Mouse (Mus musculus) liver, embryonic 12.5 days (tissue): ENCODE measurements around the gene Gm5930. TPM values are rescaled to one million over a fixed set of nuclear protein-coding genes. Genes with fewer than 3 reads are reported as not detected.
"Not testable (repeated sequence)": the region's sequence is repeated elsewhere in the genome, so short reads cannot be mapped to it uniquely, and the experiment has no call there.

Source experiments
- ATAC-seq: fragments of 200-750 bp; cut with Nextera tagmentation; 2 replicates; pipeline ENCODE4 v1.8.0; 2017; ENCODE audit warnings: moderate number of reproducible peaks, mild to moderate bottlenecking, moderate library complexity
- H3K27ac ChIP-seq: fragments of 300-500 bp; sonication (generic); 2 replicates; pipeline ENCODE4 v1.5.1; 2016; ENCODE audit warnings: mild to moderate bottlenecking
- H3K27me3 ChIP-seq: fragments of 300-500 bp; sonication (generic); replicated peaks from 2 replicates; pipeline ENCODE4 v1.6.1; 2016; ENCODE audit warnings: mild to moderate bottlenecking, moderate library complexity
- H3K36me3 ChIP-seq: fragments of 300-500 bp; sonication (generic); 2 replicates; pipeline ENCODE4 v1.6.1; 2016; ENCODE audit warnings: mild to moderate bottlenecking, moderate library complexity
- H3K4me1 ChIP-seq: fragments of 300-500 bp; sonication (generic); 2 replicates; pipeline ENCODE4 v1.6.1; 2016
- H3K4me2 ChIP-seq: fragments of 300-500 bp; sonication (generic); 2 replicates; pipeline ENCODE4 v1.6.1; 2016; ENCODE audit warnings: mild to moderate bottlenecking, moderate library complexity
- H3K4me3 ChIP-seq: fragments of 300-500 bp; sonication (generic); 2 replicates; pipeline ENCODE4 v1.5.1; 2016; ENCODE audit warnings: mild to moderate bottlenecking, moderate library complexity
- H3K9ac ChIP-seq: fragments of 300-500 bp; sonication (generic); 2 replicates; pipeline ENCODE4 v1.6.1; 2016; ENCODE audit warnings: mild to moderate bottlenecking, moderate library complexity
- H3K9me3 ChIP-seq: fragments of 300-500 bp; sonication (generic); replicated peaks from 2 replicates; pipeline ENCODE4 v1.6.1; 2016; ENCODE audit warnings: mild to moderate bottlenecking, moderate library complexity
- WGBS: fragments of 180-500 bp; shearing (Covaris S2); methylation state at CpG from one replicate; pipeline ENCODE4 v1.1.7; 2016; ENCODE audit not compliant: insufficient replicate concordance; 5-methylcytosine and 5-hydroxymethylcytosine counted together
- polyA plus RNA-seq: library from polyadenylated mRNA; unstranded; fragments of >200 nt; fragmentation: Nextera tagmentation; extraction: Ambion mirVana; gene quantifications from 2 replicates; pipeline ENCODE4 v1.2.1, GENCODE M21; 2016

Gm5930 gene
- polyA plus RNA-seq = not detected in 2 replicates

- not testable (repeated sequence) for H3K4me2 ChIP-seq, H3K4me3 ChIP-seq, H3K27me3 ChIP-seq, H3K9ac ChIP-seq, ATAC-seq, H3K36me3 ChIP-seq, H3K9me3 ChIP-seq, H3K27ac ChIP-seq, H3K4me1 ChIP-seq
- WGBS = no CpG with 5 or more reads among the region's 2 CpGs
Measured at GRCm38 (mm10) chr14:44338484-44338883, at the start of gene Gm5930. Gm5930 (minus strand) TSS chr14:44338584.

DNA sequence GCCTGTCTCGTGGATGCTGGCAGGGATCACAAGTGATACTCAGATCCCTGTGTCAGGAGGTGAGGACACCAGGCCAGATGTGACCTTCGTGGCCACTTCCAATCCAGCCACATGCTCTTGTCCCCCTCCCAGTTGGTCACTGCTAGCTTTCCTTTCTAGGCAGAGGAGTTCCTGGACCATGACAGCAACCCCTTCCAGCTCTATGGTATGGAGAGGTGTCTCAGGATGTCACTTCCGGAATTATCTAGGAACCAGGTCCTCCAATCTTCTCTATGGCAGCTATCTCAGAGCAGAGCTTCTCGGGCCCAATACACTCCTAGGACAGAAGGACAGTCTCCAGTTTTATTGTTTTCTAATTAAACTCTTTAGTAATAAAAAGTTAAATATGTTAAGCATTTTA is 45.8 kb upstream of the Gm5930 start:
- 44% methylated on average over 4 of the region's 4 CpGs for WGBS
- H3K27ac ChIP-seq, H3K4me2 ChIP-seq, H3K27me3 ChIP-seq, ATAC-seq, H3K9ac ChIP-seq, H3K4me1 ChIP-seq, H3K36me3 ChIP-seq, H3K9me3 ChIP-seq, H3K4me3 ChIP-seq: not testable (repeated sequence)

DNA sequence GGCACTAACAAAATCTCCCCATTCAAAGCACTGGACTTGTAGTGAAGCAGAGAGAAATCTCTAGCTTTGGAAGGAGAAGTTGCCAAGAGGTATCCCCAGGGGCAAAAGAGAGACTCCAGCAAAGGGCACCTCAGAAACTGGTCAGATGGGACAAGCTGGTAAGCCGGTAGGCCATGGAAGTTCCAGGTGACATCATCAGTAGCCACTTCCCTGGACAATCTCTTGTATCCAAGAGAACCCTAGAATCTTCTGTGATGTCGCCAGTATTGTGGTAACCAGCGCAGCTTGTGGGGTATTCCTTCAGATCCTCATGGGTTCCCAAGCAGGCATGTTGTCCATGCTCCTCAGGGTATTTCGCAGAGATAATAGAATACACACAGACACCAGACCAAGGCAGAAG is 26.7 kb upstream of the Gm5930 start, which contains the start of gene Gm8229:
Gene Gm8229 (plus strand): TSS at position 301 of the 400 bp plus-strand sequence.
- H3K4me3 ChIP-seq, H3K4me2 ChIP-seq, H3K27me3 ChIP-seq, H3K36me3 ChIP-seq, ATAC-seq, H3K9me3 ChIP-seq, H3K9ac ChIP-seq, H3K27ac ChIP-seq, H3K4me1 ChIP-seq: not testable (repeated sequence)
- WGBS = 76% methylated on average over 4 of the region's 4 CpGs

GRCm38 (mm10) chr14:44362301-44362700 is 23.9 kb upstream of the Gm5930 start:
- H3K27ac ChIP-seq, H3K36me3 ChIP-seq, H3K9me3 ChIP-seq, ATAC-seq, H3K27me3 ChIP-seq, H3K4me3 ChIP-seq, H3K9ac ChIP-seq, H3K4me2 ChIP-seq, H3K4me1 ChIP-seq: not testable (repeated sequence)

GRCm38 (mm10) chr14:44361416-44361815 is 23.0 kb upstream of the Gm5930 start:
- not testable (repeated sequence) for H3K27me3 ChIP-seq, H3K4me3 ChIP-seq, H3K36me3 ChIP-seq, H3K9me3 ChIP-seq, H3K9ac ChIP-seq, H3K27ac ChIP-seq, ATAC-seq, H3K4me1 ChIP-seq, H3K4me2 ChIP-seq
- 24% methylated on average over 2 of the region's 2 CpGs for whole genome bisulfite sequencing

DNA sequence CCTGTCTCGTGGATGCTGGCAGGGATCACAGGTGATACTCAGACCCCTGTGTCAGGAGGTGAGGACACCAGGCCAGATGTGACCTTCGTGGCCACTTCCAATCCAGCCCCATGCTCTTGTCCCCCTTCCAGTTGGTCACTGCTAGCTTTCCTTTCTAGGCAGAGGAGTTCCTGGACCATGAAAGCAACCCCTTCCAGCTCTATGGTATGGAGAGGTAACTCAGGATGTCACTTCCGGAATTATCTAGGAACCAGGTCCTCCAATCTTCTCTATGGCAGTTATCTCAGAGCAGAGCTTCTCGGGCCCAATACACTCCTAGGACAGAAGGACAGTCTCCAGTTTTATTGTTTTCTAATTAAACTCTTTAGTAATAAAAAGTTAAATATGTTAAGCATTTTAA is 26.3 kb downstream of the Gm5930 start:
- 68% methylated on average over 4 of the region's 4 CpGs for WGBS

GRCm38 (mm10) chr14:44285280-44285679 is 53.1 kb downstream of the Gm5930 start, which contains the start of gene Gm8220:
Gm8220 (plus strand) TSS chr14:44285580.
- not testable (repeated sequence) for H3K9me3 ChIP-seq, H3K4me3 ChIP-seq, H3K36me3 ChIP-seq, H3K4me2 ChIP-seq, H3K9ac ChIP-seq, H3K27ac ChIP-seq, H3K27me3 ChIP-seq, ATAC-seq, H3K4me1 ChIP-seq
- 47% methylated on average over 2 of the region's 2 CpGs for WGBS

More for the DNA sequence above, 26.3 kb downstream of the Gm5930 start:
- H3K27ac ChIP-seq, H3K36me3 ChIP-seq, H3K9me3 ChIP-seq, ATAC-seq, H3K9ac ChIP-seq, H3K4me1 ChIP-seq, H3K4me2 ChIP-seq, H3K4me3 ChIP-seq, H3K27me3 ChIP-seq: not testable (repeated sequence)

Other genes with a start within 250 kb of the Gm5930 start
- 3.5 and 11.1 TPM in 2 replicates for gene Ear2, start 235.9 kb downstream of the Gm5930 start, polyA plus RNA-seq
- not detected in 2 replicates for gene Gm3327, start 214.7 kb downstream of the Gm5930 start, polyA plus RNA-seq
- not detected in 2 replicates for gene Gm8212, start 140.9 kb downstream of the Gm5930 start, polyA plus RNA-seq
- not detected in 2 replicates for gene 4930503E14Rik, start 125.3 kb downstream of the Gm5930 start, polyA plus RNA-seq
- gene Gm8220, start 53.0 kb downstream of the Gm5930 start, polyA plus RNA-seq = not detected in 2 replicates
- not detected in 2 replicates for gene Gm8229, start 26.8 kb upstream of the Gm5930 start, polyA plus RNA-seq
- not detected in 2 replicates for gene Gm3371, start 72.1 kb upstream of the Gm5930 start, polyA plus RNA-seq
- not detected in 2 replicates for gene Gm8232, start 95.1 kb upstream of the Gm5930 start, polyA plus RNA-seq
- not detected in 2 replicates for gene BC061237, start 153.9 kb upstream of the Gm5930 start, polyA plus RNA-seq
- gene Gm17093, start 179.7 kb upstream of the Gm5930 start, polyA plus RNA-seq = not detected in 2 replicates
- not detected in 2 replicates for gene Gm8247, start 244.6 kb upstream of the Gm5930 start, polyA plus RNA-seq